In the genomic region with DNA sequence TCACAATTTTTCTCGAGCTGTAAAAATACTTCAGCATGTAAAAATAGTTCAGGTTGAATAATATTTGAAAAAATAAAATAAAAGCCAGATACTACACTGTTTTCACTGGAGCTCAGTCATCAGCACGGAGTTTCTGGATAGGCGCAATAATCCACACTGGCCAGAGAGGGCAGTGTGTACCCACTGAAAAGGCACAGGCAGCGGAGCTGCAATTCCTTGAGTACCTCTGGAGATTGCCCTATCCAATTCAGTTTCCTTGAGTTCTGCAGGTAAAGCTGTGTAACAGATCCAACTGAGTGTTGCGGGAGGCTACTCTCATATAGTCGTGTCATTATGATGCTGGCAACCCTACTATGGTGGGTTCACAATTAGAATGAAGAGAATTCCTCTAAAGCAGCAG, we compare ENCODE assay signal across 8 mouse cellular contexts. TPM values are rescaled to one million over a fixed set of nuclear protein-coding genes. Genes with fewer than 3 reads are reported as not detected.
DNase-seq lines count a peak whose midpoint lies in the region; ATAC-seq and TF ChIP-seq lines count a peak whose summit lies in the region.

No protein-coding gene starts in this region.

- TF ChIP-seq POLR2A in bone marrow, adult 2 months (IDR thresholded peaks at IDR 0.05; ENCODE audit: borderline replicate concordance, control insufficient read depth, low read depth, low read length): no peak

- H3K9ac ChIP-seq in embryonic facial prominence, embryonic 14.5 days (ENCODE audit: low read depth, low read length): no peak overlapping the region
- no peak overlapping the region for H3K9ac ChIP-seq in limb, embryonic 12.5 days (replicated peaks)
- no peak overlapping the region for H3K9ac ChIP-seq in midbrain, postnatal 0 days (replicated peaks; ENCODE audit: low read length, poor library complexity, severe bottlenecking)

- peak overlapping the region; percentile 39 for H3K4me2 ChIP-seq in embryonic facial prominence, embryonic 14.5 days (ENCODE audit: low read depth, low read length)
- peak overlapping the region; percentile 45 for H3K4me2 ChIP-seq in limb, embryonic 12.5 days
- peak overlapping the region; percentile 51 for H3K4me2 ChIP-seq in midbrain, postnatal 0 days (ENCODE audit: low read depth, low read length, poor library complexity, severe bottlenecking)

- H3K36me3 ChIP-seq in embryonic facial prominence, embryonic 14.5 days (ENCODE audit: control insufficient read depth, insufficient read depth, low read length): no peaks in the 10 kb centered on the region
- H3K36me3 ChIP-seq in limb, embryonic 12.5 days: no peaks in the 10 kb centered on the region
- no peaks in the 10 kb centered on the region for H3K36me3 ChIP-seq in midbrain, postnatal 0 days (ENCODE audit: insufficient read depth, low read length)

- H3K9me3 ChIP-seq in embryonic facial prominence, embryonic 14.5 days (ENCODE audit: control insufficient read depth, low read length): no peaks in the 10 kb centered on the region
- H3K9me3 ChIP-seq in limb, embryonic 12.5 days: no peaks in the 10 kb centered on the region
- H3K9me3 ChIP-seq in midbrain, postnatal 0 days (ENCODE audit: low read length): no peaks in the 10 kb centered on the region

- DNase-seq in CD4-positive helper T cell, adult 2 months (ENCODE audit: low read depth, low spot score): peak; percentile 75
- peak; percentile 88 for DNase-seq in embryonic facial prominence, embryonic 14.5 days (ENCODE audit: low spot score)
- peak; percentile 33 to 49 for DNase-seq in heart, adult 9 months (ENCODE audit: low spot score in 2 of 2)
- peak; percentile 69 for DNase-seq in kidney, adult 9 months
- DNase-seq in midbrain, postnatal 0 days (ENCODE audit: low spot score): peak; percentile 91
- DNase-seq in spleen, postnatal 14 days (ENCODE audit: low spot score in 2 of 2): peak; percentile 14 to 43

- no peak overlapping the region for H3K4me3 ChIP-seq in bone marrow, adult 2 months (replicated peaks; ENCODE audit: control insufficient read depth, low read depth, low read length)
- H3K4me3 ChIP-seq in embryonic facial prominence, embryonic 14.5 days (ENCODE audit: low read depth, low read length): no peak overlapping the region
- no peak overlapping the region for H3K4me3 ChIP-seq in limb, embryonic 12.5 days (replicated peaks)
- peak overlapping the region; percentile 27 for H3K4me3 ChIP-seq in midbrain, postnatal 0 days (ENCODE audit: low read depth, low read length)

- no peak overlapping the region for H3K27ac ChIP-seq in bone marrow, adult 2 months (ENCODE audit: control insufficient read depth, insufficient read depth, low read depth, low read length, poor library complexity)
- no peak overlapping the region for H3K27ac ChIP-seq in embryonic facial prominence, embryonic 14.5 days (replicated peaks; ENCODE audit: low read depth, low read length)
- no peak overlapping the region for H3K27ac ChIP-seq in limb, embryonic 12.5 days
- no peak overlapping the region for H3K27ac ChIP-seq in midbrain, postnatal 0 days (ENCODE audit: low read depth, low read length)

- under 1% methylated on average over 6 of the region's 6 CpGs for WGBS in bone marrow, adult 2 months
- under 1% methylated on average over 6 of the region's 6 CpGs for WGBS in embryonic facial prominence, embryonic 14.5 days
- WGBS in limb, embryonic 12.5 days: 0% methylated on average over 6 of the region's 6 CpGs
- 1% methylated on average over 6 of the region's 6 CpGs for WGBS in midbrain, postnatal 0 days

- no peaks in the 10 kb centered on the region; the same call in 1 of the 2 replicates for H3K4me1 ChIP-seq in bone marrow, adult 2 months (ENCODE audit: control insufficient read depth, insufficient read depth, low read length)
- 0 out of 2 replicates have a peak, but pooled peaks cover 3% of the 10 kb centered on the region for H3K4me1 ChIP-seq in embryonic facial prominence, embryonic 14.5 days (ENCODE audit: control insufficient read depth, insufficient read depth, low read length)
- H3K4me1 ChIP-seq in limb, embryonic 12.5 days (replicated peaks): no peaks in the 10 kb centered on the region
- H3K4me1 ChIP-seq in midbrain, postnatal 0 days (ENCODE audit: insufficient read depth, low read length): no peaks in the 10 kb centered on the region

- TF ChIP-seq CTCF in bone marrow, adult 2 months (IDR thresholded peaks at IDR 0.05; ENCODE audit: control insufficient read depth, insufficient read depth, low read length): peak; percentile 86
- TF ChIP-seq CTCF in midbrain, postnatal 0 days (IDR thresholded peaks at IDR 0.05): peak; percentile 95

- ATAC-seq in embryonic facial prominence, embryonic 14.5 days (ENCODE audit: low read depth): 0 out of 2 replicates have a peak, but pooled peaks have one; percentile 46
- ATAC-seq in limb, embryonic 12.5 days (ENCODE audit: insufficient number of reproducible peaks, insufficient read depth, low FRiP score, low TSS enrichment, low read depth): no peak
- ATAC-seq in midbrain, postnatal 0 days (ENCODE audit: low FRiP score): peak; percentile 59; the same call in 1 of the 2 replicates

- H3K27me3 ChIP-seq in embryonic facial prominence, embryonic 14.5 days (replicated peaks; ENCODE audit: control insufficient read depth, insufficient read depth, low read length): peaks cover 3% of the 10 kb centered on the region; the same call in 1 of the 2 replicates
- H3K27me3 ChIP-seq in limb, embryonic 12.5 days: peaks cover 16% of the 10 kb centered on the region; the same call in 1 of the 2 replicates
- H3K27me3 ChIP-seq in midbrain, postnatal 0 days (ENCODE audit: insufficient read depth, low read length): no peaks in the 10 kb centered on the region

RNA-seq across cellular contexts. Expression of a gene that starts 1.7 kb away (rescaled TPM):
- polyA plus RNA-seq in bone marrow, adult 2 months (2011; ENCODE audit: insufficient read depth, insufficient read length, low replicate concordance, missing spikeins): 0.52 and 1.6 TPM in 2 replicates
- 12.5 and 13.9 TPM in 2 replicates for polyA plus RNA-seq in embryonic facial prominence, embryonic 14.5 days (2014; fragmentation: Nextera tagmentation; extraction: Ambion mirVana)
- 14.0 and 16.1 TPM in 2 replicates for polyA plus RNA-seq in limb, embryonic 12.5 days (2016; fragmentation: Nextera tagmentation; extraction: Ambion mirVana)
- 106 and 138 TPM in 2 replicates for total RNA-seq in midbrain, postnatal 0 days (2014; rRNA removed)
- 41.2 and 46.5 TPM in 2 replicates for polyA plus RNA-seq in midbrain, postnatal 0 days (2015; fragmentation: Nextera tagmentation; extraction: Ambion mirVana)

Comparison
In these comparisons a context has a peak if more than half of its experiments do, and no peak if none do; other contexts are left out.
1. DNase-seq: peak in every context shown above with its lines; median percentile 91 in midbrain, postnatal 0 days; 88 in embryonic facial prominence, embryonic 14.5 days; 75 in CD4-positive helper T cell, adult 2 months; 69 in kidney, adult 9 months; 41 in heart, adult 9 months; 28 in spleen, postnatal 14 days.